Mouse (Mus musculus): Measurements from ENCODE around the gene Tgfb3. TPM values are rescaled to one million over a fixed set of nuclear protein-coding genes. Genes with fewer than 3 reads are reported as not detected.

The Tgfb3 gene
- total and polyA plus RNA-seq, 3 experiments = 0.15 to 0.75 (median 0.44) TPM

DNA sequence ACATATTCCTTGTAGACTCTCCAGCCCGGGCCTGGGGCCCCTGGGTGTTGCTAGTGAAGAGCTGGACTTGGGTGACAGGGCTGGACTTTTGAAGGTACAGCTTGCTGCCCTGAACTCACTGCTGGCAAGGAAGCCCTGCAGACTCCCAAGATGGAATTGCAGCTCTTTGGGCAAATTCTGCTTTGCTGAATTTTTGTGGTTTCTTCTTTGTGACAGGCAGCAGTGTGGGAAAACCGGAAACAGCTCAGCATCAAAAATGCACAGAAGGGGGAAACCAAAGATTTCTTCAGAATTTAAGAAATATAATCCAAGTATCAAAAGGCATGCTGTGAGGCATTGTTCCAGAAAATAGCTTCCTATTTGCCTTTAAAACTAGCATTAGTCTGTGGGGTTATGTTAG is 64.7 kb downstream of the Tgfb3 start:
- no peaks in the 10 kb centered on the region for H3K9me3 ChIP-seq (replicated peaks)
- no peak overlapping the region for H3K4me3 ChIP-seq (ENCODE audit: low read depth, low read length)
- ATAC-seq (ENCODE audit: extremely low read depth, insufficient number of reproducible peaks, low FRiP score, poor library complexity, severe bottlenecking) = no peak
- no peaks in the 10 kb centered on the region for H3K4me1 ChIP-seq (ENCODE audit: insufficient read depth, low read depth, low read length)
- H3K36me3 ChIP-seq (replicated peaks) = peaks cover 56% of the 10 kb centered on the region
- H3K27me3 ChIP-seq (ENCODE audit: insufficient read depth, low read length) = no peaks in the 10 kb centered on the region
- TF ChIP-seq CTCF (IDR thresholded peaks at IDR 0.05; ENCODE audit: low read depth, low read length) = no peak
- no peak for TF ChIP-seq GATA1 (IDR thresholded peaks at IDR 0.05; ENCODE audit: borderline replicate concordance, low read length)
- no peak for TF ChIP-seq GATA2 (IDR thresholded peaks at IDR 0.05; ENCODE audit: borderline replicate concordance, low read depth, low read length)
- no peak for TF ChIP-seq TAL1 (conservative IDR thresholded peaks at IDR 0.05; ENCODE audit: low read depth, low read length)
- no peak for TF ChIP-seq POLR2AphosphoS5 (IDR thresholded peaks at IDR 0.05; ENCODE audit: insufficient replicate concordance, low read depth, low read length)
- DNase-seq (ENCODE audit: low spot score) = no peak

DNA sequence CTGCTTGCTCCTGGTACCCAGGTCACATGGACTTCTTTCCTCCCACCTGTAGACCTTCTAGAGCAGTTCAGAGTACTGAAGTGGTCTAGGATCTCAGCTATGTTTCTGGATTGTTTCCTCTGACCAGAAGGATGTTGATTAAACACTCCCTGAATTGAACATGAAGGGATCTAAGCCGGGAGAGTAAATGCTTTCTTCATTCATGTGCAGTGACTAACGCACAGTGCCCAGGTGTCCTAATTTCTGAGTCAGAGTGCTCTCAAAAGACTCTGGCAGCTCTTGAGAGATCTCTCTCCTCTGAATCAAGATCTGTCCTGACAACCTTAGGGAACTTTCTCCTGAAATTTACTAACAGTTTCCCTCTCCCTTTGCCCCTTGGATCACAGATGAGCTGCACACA is 66.6 kb downstream of the Tgfb3 start:
- Histone ChIP-seq H3K9me3 (replicated peaks) (no peaks in the 10 kb centered on the region), H3K4me1 (ENCODE audit: insufficient read depth, low read depth, low read length) (peaks cover 4% of the 10 kb centered on the region; the same call in 1 of the 2 replicates), H3K4me3 (ENCODE audit: low read depth, low read length) (no peak overlapping the region), H3K27me3 (ENCODE audit: insufficient read depth, low read length) (no peaks in the 10 kb centered on the region), H3K36me3 (replicated peaks) (peaks cover 69% of the 10 kb centered on the region)
- ATAC-seq (ENCODE audit: extremely low read depth, insufficient number of reproducible peaks, low FRiP score, poor library complexity, severe bottlenecking) (no peak), DNase-seq (ENCODE audit: low spot score) (no peak)
- TF ChIP-seq POLR2AphosphoS5 (IDR thresholded peaks at IDR 0.05; ENCODE audit: insufficient replicate concordance, low read depth, low read length) = no peak
- TF ChIP-seq GATA1 (IDR thresholded peaks at IDR 0.05; ENCODE audit: borderline replicate concordance, low read length) = no peak
- no peak for TF ChIP-seq CTCF (IDR thresholded peaks at IDR 0.05; ENCODE audit: low read depth, low read length)
- no peak for TF ChIP-seq GATA2 (IDR thresholded peaks at IDR 0.05; ENCODE audit: borderline replicate concordance, low read depth, low read length)
- no peak for TF ChIP-seq TAL1 (conservative IDR thresholded peaks at IDR 0.05; ENCODE audit: low read depth, low read length)

DNA sequence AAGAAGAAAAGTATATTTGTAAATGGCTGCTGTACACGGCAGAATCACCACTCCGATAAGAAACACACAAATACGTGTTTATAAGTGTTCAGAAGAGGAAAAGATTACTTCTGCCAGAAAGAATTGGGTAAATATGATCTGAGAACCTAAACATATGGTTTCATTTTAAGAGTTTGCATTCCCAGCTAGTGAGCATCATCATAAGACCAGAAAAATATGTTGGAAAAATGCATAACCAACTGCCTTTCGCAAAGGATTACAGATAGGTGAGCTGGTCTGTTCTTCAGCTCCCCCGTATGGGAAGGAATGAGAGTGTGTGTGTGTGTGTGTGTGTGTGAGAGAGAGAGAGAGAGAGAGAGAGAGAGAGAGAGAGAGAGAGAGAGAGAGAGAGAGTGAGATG is 68.2 kb downstream of the Tgfb3 start:
- Histone ChIP-seq H3K27me3 (ENCODE audit: insufficient read depth, low read length) (no peaks in the 10 kb centered on the region), H3K36me3 (replicated peaks) (peaks cover 64% of the 10 kb centered on the region), H3K4me1 (ENCODE audit: insufficient read depth, low read depth, low read length) (peaks cover 4% of the 10 kb centered on the region; the same call in 1 of the 2 replicates), H3K9me3 (replicated peaks) (no peaks in the 10 kb centered on the region), H3K4me3 (ENCODE audit: low read depth, low read length) (no peak overlapping the region)
- no peak for TF ChIP-seq GATA1 (IDR thresholded peaks at IDR 0.05; ENCODE audit: borderline replicate concordance, low read length)
- TF ChIP-seq POLR2AphosphoS5 (IDR thresholded peaks at IDR 0.05; ENCODE audit: insufficient replicate concordance, low read depth, low read length) = no peak
- TF ChIP-seq GATA2 (IDR thresholded peaks at IDR 0.05; ENCODE audit: borderline replicate concordance, low read depth, low read length) = no peak
- TF ChIP-seq TAL1 (conservative IDR thresholded peaks at IDR 0.05; ENCODE audit: low read depth, low read length) = no peak
- no peak for TF ChIP-seq CTCF (IDR thresholded peaks at IDR 0.05; ENCODE audit: low read depth, low read length)
- no peak for ATAC-seq (ENCODE audit: extremely low read depth, insufficient number of reproducible peaks, low FRiP score, poor library complexity, severe bottlenecking)
- no peak for DNase-seq (ENCODE audit: low spot score)

DNA sequence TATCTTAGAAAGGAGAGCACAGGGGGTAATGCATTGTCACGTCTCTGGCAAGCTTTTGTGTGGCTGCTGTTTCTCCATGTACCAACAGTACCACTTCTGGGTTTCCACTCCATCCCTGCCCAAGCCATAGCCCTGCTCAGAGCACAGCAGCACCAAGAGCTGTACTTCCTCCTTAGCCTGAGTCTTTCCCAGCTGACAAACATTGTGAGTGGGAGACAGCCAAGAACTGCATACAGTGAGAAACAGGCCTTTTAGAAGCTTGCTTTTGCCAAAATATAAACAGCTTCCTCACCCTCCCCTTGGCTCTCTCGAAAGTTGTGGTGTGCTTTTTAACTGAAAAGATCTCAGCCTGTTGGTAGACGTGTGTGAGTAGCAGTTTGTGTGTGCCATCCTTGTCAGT is 71.5 kb downstream of the Tgfb3 start:
- peaks cover 4% of the 10 kb centered on the region; the same call in 1 of the 2 replicates for H3K4me1 ChIP-seq (ENCODE audit: insufficient read depth, low read depth, low read length)
- no peak overlapping the region for H3K4me3 ChIP-seq (ENCODE audit: low read depth, low read length)
- no peak for TF ChIP-seq POLR2AphosphoS5 (IDR thresholded peaks at IDR 0.05; ENCODE audit: insufficient replicate concordance, low read depth, low read length)
- no peak for TF ChIP-seq GATA1 (IDR thresholded peaks at IDR 0.05; ENCODE audit: borderline replicate concordance, low read length)
- TF ChIP-seq CTCF (IDR thresholded peaks at IDR 0.05; ENCODE audit: low read depth, low read length) = no peak
- no peak for TF ChIP-seq TAL1 (conservative IDR thresholded peaks at IDR 0.05; ENCODE audit: low read depth, low read length)
- no peak for TF ChIP-seq GATA2 (IDR thresholded peaks at IDR 0.05; ENCODE audit: borderline replicate concordance, low read depth, low read length)
- peaks cover 56% of the 10 kb centered on the region for H3K36me3 ChIP-seq (replicated peaks)
- H3K9me3 ChIP-seq (replicated peaks) = no peaks in the 10 kb centered on the region
- DNase-seq (ENCODE audit: low spot score) = no peak
- H3K27me3 ChIP-seq (ENCODE audit: insufficient read depth, low read length) = no peaks in the 10 kb centered on the region
- ATAC-seq (ENCODE audit: extremely low read depth, insufficient number of reproducible peaks, low FRiP score, poor library complexity, severe bottlenecking) = no peak

Other genes with a start within 250 kb of the Tgfb3 start
- gene Ift43, start 3.5 kb upstream of the Tgfb3 start, total RNA-seq (2014; fragmentation: Nextera tagmentation) = not detected in 2 replicates
- gene Ift43, start 3.5 kb upstream of the Tgfb3 start, total RNA-seq (2017) = 0.93 and 0.99 TPM in 2 replicates
- 0.09 and 0.12 TPM in 2 replicates for gene Ift43, start 3.5 kb upstream of the Tgfb3 start, polyA plus RNA-seq (2012)
- 58.1 and 95.0 TPM in 2 replicates for gene Gpatch2l, start 162.8 kb upstream of the Tgfb3 start, total RNA-seq (2014; fragmentation: Nextera tagmentation)
- 53.9 and 56.4 TPM in 2 replicates for gene Gpatch2l, start 162.8 kb upstream of the Tgfb3 start, total RNA-seq (2017)
- gene Gpatch2l, start 162.8 kb upstream of the Tgfb3 start, polyA plus RNA-seq (2012) = 17.9 and 18.4 TPM in 2 replicates

All from G1E (cell line).